Mouse (Mus musculus): ENCODE results near the gene Ccdc15. TPM values are rescaled to one million over a fixed set of nuclear protein-coding genes. Genes with fewer than 3 reads are reported as not detected.

Ccdc15 gene
- polyA plus RNA-seq, 1 experiment from 2014 or later, result 6.4 TPM

- no peak overlapping the region for H3K27ac ChIP-seq (ENCODE audit: low read depth, low read length)
- ATAC-seq (replicated peaks; ENCODE audit: low FRiP score) (no peak), DNase-seq (ENCODE audit: low spot score) (no peak)
- WGBS, result 65% methylated on average over 22 of the region's 22 CpGs
- no peak overlapping the region for H3K9ac ChIP-seq (ENCODE audit: low read depth, low read length)
- no peaks in the 10 kb centered on the region for H3K4me1 ChIP-seq (replicated peaks; ENCODE audit: control insufficient read depth, insufficient read depth, low read length)
- no peak overlapping the region for H3K4me2 ChIP-seq
- no peaks in the 10 kb centered on the region for H3K27me3 ChIP-seq (replicated peaks; ENCODE audit: control insufficient read depth, insufficient read depth, low read length)
- H3K9me3 ChIP-seq (ENCODE audit: control insufficient read depth, low read length), result no peaks in the 10 kb centered on the region
- H3K4me3 ChIP-seq (ENCODE audit: low read depth, low read length), result no peak overlapping the region
- no peaks in the 10 kb centered on the region for H3K36me3 ChIP-seq (ENCODE audit: control insufficient read depth, insufficient read depth, low read length)
Observed at GRCm38 (mm10) chr9:37232201-37233195, 115.7 kb downstream of the Ccdc15 start.

DNA sequence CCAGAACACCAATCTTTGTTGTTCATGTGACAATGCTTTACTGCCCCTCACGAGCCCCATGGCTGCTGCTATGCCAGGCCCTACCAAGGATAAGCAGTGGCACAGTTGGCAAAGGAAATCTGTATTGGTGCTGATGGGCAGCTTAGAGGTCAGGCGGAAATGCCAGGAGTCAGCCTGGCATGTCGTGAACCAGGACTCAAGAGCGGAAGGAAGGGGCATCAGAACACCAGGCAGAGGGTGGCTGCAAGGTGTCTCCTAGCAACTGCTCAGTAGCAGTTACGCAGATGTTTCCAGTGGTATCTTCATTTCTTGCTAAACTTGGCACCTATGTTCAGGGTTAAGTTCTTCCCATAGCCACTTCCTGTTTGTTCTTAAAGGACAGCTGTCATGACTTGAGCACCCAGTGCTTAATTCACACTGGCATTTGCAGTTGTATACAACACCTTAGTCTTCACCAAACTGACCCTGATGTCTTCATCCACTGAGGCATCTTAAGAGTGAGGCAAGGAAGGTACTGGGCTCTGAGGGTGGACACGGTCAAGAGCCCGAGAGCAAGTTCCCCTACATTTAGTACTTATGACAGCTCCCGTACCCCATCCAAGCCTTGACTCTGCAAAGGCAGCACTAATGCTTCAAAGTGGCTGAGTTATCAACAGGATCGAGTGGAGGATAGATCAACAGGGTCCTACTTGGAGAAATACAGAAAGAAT, 117.6 kb downstream of the Ccdc15 start:
- Histone ChIP-seq H3K4me1 (replicated peaks; ENCODE audit: control insufficient read depth, insufficient read depth, low read length) (no peaks in the 10 kb centered on the region), H3K4me3 (ENCODE audit: low read depth, low read length) (no peak overlapping the region), H3K36me3 (ENCODE audit: control insufficient read depth, insufficient read depth, low read length) (no peaks in the 10 kb centered on the region), H3K9me3 (ENCODE audit: control insufficient read depth, low read length) (no peaks in the 10 kb centered on the region), H3K27me3 (replicated peaks; ENCODE audit: control insufficient read depth, insufficient read depth, low read length) (no peaks in the 10 kb centered on the region), H3K4me2 (no peak overlapping the region), H3K9ac (ENCODE audit: low read depth, low read length) (no peak overlapping the region), H3K27ac (ENCODE audit: low read depth, low read length) (no peak overlapping the region)
- ATAC-seq (replicated peaks; ENCODE audit: low FRiP score) (no peak), DNase-seq (ENCODE audit: low spot score) (no peak)
- 86% methylated on average over 9 of the region's 9 CpGs for WGBS

DNA sequence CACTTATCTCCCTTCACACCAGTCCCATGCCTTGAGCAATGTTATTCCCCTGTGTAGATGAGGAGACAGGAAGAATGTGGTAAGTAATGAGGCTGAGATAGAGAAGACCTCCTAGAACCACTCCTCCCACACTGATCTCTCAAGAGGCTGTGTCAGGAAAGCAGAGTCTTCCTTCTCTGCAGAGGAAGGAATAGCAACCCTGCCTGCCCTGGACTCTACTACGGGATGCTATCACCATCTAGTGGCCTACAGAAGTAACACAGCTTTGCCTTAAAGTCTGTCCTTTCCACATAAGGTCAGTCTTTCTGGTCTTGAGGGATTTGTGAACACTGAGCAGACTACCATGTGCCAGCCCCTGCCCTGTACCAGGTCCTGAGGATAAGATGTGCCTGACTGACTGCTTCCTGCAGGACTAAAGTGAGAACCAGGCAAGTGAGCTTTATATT, 118.3 kb downstream of the Ccdc15 start:
- Histone ChIP-seq H3K4me3 (ENCODE audit: low read depth, low read length) (no peak overlapping the region), H3K27me3 (replicated peaks; ENCODE audit: control insufficient read depth, insufficient read depth, low read length) (no peaks in the 10 kb centered on the region), H3K36me3 (ENCODE audit: control insufficient read depth, insufficient read depth, low read length) (no peaks in the 10 kb centered on the region), H3K4me1 (replicated peaks; ENCODE audit: control insufficient read depth, insufficient read depth, low read length) (no peaks in the 10 kb centered on the region), H3K4me2 (no peak overlapping the region), H3K9ac (ENCODE audit: low read depth, low read length) (no peak overlapping the region), H3K27ac (ENCODE audit: low read depth, low read length) (no peak overlapping the region), H3K9me3 (ENCODE audit: control insufficient read depth, low read length) (no peaks in the 10 kb centered on the region)
- DNase-seq (ENCODE audit: low spot score), result no peak
- WGBS, result 6% methylated on average over 1 of the region's 1 CpGs
- peak; percentile 64 for ATAC-seq (replicated peaks; ENCODE audit: low FRiP score)

Other genes with a start within 250 kb of the Ccdc15 start
- 2.9 TPM in 2 replicates for gene Pknox2, start 201.0 kb downstream of the Ccdc15 start, polyA plus RNA-seq (2014; fragmentation: Nextera tagmentation; extraction: Ambion mirVana)
- 5.8 and 6.7 TPM in 2 replicates for gene Tmem218, start 140.2 kb downstream of the Ccdc15 start, polyA plus RNA-seq (2014; fragmentation: Nextera tagmentation; extraction: Ambion mirVana)
- gene Slc37a2, start 92.7 kb downstream of the Ccdc15 start, polyA plus RNA-seq (2014; fragmentation: Nextera tagmentation; extraction: Ambion mirVana), result 1.7 and 2.0 TPM in 2 replicates
- gene Hepacam, start 18.9 kb upstream of the Ccdc15 start, polyA plus RNA-seq (2014; fragmentation: Nextera tagmentation; extraction: Ambion mirVana), result not detected in 2 replicates
- gene Robo4, start 53.5 kb upstream of the Ccdc15 start, polyA plus RNA-seq (2014; fragmentation: Nextera tagmentation; extraction: Ambion mirVana), result 7.6 and 8.5 TPM in 2 replicates
- gene Robo3, start 84.8 kb upstream of the Ccdc15 start, polyA plus RNA-seq (2014; fragmentation: Nextera tagmentation; extraction: Ambion mirVana), result 0.18 and 0.32 TPM in 2 replicates
- gene Msantd2, start 140.9 kb upstream of the Ccdc15 start, polyA plus RNA-seq (2014; fragmentation: Nextera tagmentation; extraction: Ambion mirVana), result 13.2 and 17.7 TPM in 2 replicates
- 34.9 and 36.6 TPM in 2 replicates for gene Esam, start 179.6 kb upstream of the Ccdc15 start, polyA plus RNA-seq (2014; fragmentation: Nextera tagmentation; extraction: Ambion mirVana)
- gene Vsig2, start 190.8 kb upstream of the Ccdc15 start, polyA plus RNA-seq (2014; fragmentation: Nextera tagmentation; extraction: Ambion mirVana), result 0.66 and 1.5 TPM in 2 replicates
- 20.8 and 23.6 TPM in 2 replicates for gene Nrgn, start 204.5 kb upstream of the Ccdc15 start, polyA plus RNA-seq (2014; fragmentation: Nextera tagmentation; extraction: Ambion mirVana)
- gene Siae, start 207.3 kb upstream of the Ccdc15 start, polyA plus RNA-seq (2014; fragmentation: Nextera tagmentation; extraction: Ambion mirVana), result 8.0 and 8.6 TPM in 2 replicates